Mouse (Mus musculus) cerebellum, adult 11 months (tissue): ENCODE measurements around the gene Tet3.

Experiments used
- DNase-seq: peaks from one replicate; pipeline ENCODE4 v3.0.0; 2022

The Tet3 gene

DNA sequence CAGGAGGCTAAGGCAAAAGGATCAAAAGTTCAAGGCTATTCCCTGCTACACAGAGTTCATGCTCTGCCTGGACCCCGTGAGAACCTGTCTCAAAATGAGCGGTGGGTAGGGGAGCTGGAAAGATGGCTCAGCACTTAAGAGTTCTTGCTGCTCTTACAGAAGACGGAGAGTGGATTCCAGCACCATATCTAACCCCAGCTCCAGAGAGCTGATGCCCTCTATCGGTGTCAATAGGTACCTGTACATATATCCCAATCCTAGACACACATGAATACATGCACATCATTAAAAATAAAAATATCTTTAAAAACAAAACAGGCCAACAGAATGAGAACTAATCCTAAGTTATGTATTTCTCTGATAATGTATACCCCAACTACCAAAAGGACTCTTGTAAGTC, 19.3 kb upstream of the Tet3 start:
- DNase-seq = no peak

DNA sequence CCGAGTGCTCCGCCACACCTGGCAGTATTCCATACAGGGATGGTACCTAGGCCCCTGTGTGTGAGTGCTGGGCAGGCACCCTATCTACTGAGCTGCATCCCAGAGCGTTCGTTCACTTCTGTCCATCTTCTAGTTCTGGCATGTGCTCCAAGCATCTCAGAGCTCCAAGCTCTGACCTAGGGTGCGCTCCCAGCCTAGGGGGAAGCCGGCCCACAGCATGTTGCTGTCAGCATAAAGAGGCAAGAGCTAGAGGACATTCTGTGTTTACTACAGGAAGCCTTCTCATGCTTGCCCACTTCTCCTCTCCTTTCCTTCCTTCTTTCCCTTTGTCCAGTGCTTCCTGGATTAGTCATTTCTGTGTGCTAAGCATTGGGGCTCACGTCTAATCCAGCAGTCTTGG, 16.5 kb upstream of the Tet3 start:
- no peak for DNase-seq

GRCm38 (mm10) chr6:83473240-83473639, 14.4 kb upstream of the Tet3 start:
- DNase-seq = peak; percentile 62

DNA sequence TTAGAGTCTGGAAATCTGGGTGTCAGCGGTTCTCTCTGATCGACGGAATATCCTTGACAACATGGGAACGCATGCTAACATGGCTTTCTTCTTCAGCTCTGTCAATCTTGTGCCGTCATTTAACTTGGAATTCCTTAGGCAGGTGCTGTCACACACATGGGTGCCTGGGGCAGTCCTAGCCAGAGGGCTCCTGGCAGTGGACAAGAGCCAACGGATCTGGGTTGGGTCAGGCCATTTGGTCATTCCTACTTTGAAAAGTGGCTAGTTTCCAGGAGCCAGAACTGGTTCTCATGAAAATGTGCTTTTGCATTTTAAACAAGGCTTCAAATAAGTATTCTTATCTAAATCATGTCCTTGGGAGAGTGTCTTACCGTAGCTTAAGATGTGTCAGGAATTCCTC, 12.9 kb upstream of the Tet3 start:
- DNase-seq = no peak

DNA sequence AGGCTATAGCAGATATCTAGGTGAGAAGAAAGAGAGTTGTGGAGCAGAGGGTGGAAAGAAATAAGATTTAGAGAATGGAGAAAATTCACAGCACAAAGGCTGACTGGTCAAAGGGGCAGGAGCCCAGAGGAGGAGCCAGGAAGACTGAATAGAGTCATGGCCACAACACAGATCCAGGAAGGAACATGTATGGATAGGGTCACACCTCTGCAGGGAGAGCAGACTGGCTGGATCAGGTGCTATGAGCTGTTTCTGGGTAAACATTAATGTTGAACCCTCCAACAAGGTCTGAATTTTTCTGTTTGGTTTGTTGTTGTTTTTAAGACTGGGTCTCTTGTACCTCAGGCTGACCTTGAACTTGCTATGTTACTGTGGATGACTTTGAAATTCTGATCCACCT, 5.1 kb upstream of the Tet3 start:
- no peak for DNase-seq

DNA sequence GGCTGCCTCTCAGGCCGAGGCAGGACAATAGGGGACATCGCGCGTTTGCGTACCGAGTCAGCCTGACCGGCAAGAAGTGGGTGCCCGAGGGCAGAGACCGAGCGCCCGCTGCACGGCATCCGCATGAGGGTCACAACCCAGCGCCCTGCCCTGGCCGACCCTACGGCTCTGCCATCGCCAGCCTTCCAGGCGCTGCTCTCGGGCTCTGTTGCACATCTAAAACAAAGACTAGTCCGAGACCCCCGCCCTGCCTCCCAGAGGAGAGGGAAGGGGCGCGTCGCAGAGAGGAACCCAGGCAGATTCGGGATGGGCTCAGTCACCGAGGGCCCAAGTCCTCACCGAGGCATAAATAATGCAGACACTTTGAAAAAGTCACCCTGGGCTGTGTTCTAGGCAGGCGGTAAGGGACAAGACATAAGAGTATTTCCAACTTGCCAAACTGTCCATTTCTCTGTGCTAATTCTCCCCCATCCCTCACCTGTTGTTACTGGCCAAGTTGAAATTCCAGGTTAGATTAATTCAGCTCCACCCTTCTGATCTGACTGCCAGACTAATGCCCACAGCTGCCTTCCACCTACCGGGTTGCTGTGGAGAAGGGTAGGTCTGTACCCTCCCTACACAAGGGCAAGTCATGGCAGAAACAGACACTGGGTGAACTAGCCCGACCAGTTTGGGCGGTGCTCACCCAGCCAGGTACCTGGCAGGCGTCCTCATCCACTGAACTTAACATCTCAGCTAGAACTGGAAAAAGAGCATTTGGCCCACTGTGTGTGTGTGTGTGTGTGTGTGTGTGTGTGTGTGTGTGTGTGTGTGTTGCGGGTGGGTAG, 1.7 kb downstream of the Tet3 start:
- DNase-seq = no peak

- peak; percentile 52 for DNase-seq
Measured at GRCm38 (mm10) chr6:83456131-83456983, 2.5 kb downstream of the Tet3 start.

DNA sequence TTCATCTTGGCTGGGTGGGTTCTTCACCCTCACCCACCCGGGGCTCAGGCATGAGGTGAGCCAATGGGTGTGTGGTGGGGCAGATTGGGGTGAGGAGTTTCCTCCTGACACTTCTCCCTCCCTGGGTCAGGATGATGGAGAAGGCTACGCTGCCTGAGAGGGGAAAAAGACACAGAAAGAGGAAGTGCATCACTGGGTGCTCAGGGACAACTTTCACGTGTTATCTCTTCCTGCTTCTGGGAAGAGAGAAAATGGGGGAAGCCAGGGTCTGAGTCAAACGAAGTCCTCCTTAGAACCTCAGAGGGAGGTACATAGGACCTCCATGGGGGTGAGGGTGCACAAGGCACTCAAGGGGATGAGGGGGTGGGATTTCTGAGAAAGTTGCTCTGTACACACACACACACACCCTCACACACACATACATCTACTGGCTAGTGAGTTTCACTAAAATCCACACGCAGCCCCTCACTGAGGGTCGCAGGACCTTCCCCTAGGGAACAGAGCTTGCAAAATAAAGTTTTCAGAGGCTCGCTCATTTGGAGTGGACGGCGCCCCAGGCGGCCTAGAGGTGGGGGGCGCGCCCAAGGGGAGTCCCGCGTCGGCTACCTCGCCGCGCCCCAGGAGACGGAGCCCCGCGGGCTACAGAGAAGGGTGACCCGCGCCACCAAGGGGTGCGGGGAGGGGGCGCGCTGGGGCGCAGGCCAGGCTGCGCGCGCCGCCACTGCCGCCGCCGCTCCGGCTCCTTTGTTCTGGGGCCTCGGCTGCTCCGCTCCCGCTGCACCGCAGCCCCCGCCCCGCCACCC, 3.4 kb downstream of the Tet3 start:
- peak; percentile 35 for DNase-seq

GRCm38 (mm10) chr6:83453706-83454105, 5.2 kb downstream of the Tet3 start:
- DNase-seq = no peak

- DNase-seq = no peak
Measured at GRCm38 (mm10) chr6:83450451-83451303, 8.2 kb downstream of the Tet3 start.

DNA sequence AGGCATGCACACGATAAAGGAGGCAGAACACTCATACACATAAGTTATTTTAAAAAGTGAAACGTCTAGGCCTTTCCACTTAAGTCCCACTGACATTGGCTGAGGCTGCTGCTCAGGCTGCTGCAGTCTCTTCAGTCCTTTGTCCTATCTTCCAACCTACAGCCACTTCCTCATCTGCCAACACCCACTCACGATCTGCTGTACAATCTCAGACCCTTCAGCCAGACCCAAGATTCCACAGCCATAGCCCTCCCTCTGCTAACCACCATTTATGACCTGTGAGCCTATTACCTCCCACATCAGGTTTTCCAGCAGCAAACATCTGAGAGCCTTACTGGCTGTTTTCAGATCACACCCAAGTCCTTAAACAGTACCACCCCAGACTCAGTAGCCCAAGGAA, 9.4 kb downstream of the Tet3 start:
- no peak for DNase-seq

- DNase-seq = no peak
Measured at GRCm38 (mm10) chr6:83448911-83449310, 10.0 kb downstream of the Tet3 start.

DNA sequence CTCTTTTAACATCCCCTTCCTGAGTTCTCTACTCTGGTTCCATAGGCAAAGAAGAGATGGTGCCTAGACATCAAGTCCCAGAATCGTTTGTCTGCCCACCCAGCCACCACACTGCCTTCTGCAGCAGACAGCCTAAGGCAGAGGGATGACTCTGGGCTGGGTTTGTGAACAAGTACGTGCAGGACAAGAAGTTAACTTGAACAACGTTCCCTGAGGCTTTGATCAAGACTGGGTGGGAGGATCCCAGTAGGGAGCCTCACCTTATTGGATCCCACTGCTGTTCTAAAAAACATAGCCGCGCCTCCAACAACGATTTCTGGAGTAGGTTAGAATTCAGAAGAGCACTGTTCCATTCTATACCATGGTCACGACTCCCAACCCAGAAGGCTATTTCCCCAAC, 11.9 kb downstream of the Tet3 start:
- no peak for DNase-seq

DNA sequence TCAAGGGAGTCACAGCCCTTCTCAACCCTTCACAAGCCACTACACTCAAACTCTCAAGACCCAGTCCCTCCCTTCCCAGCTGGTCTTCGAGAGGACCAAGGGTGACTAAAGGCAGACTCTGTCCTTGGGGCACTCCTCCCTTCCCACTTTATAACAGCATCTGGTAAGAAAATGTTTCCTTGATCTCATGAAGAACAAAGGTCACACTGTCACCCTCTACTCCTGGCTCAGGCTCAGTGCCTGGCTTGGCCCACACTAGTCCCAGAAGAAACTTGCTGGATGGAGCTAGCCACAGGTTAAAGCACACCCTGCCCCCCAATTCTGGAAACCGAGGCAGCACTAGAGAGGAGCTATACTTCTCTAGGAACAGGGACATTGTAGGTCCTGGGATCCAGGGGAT, 13.1 kb downstream of the Tet3 start:
- DNase-seq = no peak

DNA sequence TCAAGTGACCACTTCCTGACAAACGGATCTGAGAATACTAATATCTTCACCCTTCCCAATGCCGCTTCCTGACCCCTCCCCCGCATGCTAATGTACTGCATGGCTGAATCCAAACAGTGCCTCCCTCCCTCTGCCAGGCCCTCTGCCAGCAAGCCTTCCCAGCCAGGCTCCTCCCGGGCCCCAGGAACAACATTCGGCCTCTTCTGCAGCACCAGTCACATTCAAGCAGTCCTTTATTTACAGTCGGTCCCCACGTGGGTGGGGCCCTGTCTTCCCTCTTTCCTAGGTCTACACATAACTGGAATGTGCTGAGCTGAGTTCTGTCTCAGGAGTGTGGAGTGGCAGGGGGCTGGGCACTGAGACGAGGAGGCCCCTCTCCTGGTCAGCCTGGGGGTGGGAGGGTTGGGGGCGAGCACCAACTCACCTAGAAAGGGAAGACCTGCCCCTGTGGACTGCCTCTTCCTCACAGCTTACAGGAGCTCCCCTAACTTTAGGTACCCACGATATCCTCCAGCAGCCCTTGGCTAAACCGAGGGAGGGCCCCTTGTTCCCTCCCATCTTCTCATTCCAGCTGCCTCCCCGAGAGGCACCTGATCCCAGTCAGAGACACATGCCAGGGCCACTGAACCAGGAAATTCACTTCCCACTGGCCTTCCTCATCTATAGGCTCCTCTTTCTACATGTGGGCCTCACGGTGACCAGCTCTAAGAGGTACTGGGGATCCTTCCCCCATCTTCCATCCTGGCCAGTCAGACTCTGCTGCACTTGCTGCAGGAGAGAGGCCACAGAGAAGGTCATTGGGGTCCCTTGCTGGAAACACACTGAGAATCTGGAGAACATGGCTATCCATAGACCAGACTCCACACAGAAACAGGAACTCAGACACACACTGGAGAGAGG, 15.2 kb downstream of the Tet3 start:
- peak; percentile 78 for DNase-seq

GRCm38 (mm10) chr6:83442639-83443038, 16.2 kb downstream of the Tet3 start:
- no peak for DNase-seq

DNA sequence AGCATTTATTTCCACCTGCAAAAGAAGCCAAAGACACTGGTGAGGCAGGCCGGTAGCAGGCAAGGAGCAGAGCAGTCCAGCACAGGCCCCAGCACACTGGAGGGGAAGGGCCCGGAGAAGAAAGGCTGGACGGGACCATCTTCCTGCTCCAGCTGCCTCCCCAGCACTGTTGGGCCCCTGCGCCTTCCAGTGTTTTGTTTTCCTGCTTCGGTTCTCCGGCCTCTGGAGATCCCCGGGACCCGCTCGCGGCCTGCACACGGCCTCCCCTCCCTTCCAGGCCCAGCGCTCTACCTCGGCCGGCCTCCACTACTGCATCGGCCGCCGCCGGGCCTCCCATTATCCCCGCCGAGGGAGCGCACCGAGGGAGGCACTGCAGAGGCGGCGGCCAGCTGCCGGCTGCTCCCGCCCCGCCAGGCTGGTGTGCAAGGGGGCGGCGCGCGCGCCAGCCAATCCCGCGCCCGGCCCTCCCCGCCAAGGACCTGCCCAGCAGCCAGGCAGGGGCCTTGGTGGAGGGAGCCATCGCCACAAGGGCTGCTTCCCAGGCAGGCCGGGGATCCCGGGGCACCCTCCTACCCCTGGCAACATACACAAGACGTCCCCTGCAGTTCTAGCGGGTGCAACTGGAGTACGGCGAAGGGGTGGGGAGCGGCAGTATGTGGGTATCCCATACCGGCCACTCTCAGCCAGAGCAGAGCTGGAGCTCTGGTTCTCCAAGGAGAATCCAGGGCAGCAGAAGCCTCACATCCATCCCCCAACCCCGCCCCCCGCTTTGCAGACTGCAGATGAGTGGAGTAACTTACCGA, 17.4 kb downstream of the Tet3 start:
- peak; percentile 80 for DNase-seq

DNA sequence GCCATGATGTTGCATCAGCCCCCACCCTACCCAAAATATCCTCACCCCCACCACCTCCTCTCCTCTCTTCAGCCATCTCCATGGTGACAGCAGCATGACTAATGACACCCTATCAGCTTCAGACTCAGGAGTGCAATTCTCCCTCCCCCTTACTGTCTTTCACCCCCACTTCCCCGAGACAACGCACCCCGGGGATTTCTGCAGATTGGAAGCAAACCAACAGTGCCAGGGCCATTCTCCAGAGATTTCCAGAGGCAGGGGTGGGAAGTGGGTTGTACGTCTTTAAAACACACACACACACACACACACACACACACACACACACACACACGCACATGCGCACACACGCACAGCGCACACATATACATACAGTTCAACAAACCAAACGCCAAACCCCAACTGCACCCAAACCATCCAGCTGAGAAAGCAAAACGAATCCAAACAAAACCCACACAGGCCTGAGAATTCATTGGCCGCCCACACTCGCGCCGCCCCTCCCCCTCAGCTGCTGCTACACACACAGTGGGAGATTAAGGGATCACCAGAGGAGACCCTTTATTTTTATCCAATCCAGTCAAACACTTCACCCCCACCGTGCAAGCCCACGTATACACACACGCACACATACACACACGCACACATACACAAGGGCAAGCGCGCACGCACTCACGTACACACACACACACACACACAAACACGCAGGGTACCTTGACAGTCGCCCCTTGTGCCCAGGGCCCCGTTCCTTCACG, 18.2 kb downstream of the Tet3 start:
- peak; percentile 72 for DNase-seq

- no peak for DNase-seq
Measured at GRCm38 (mm10) chr6:83440197-83440509, 18.7 kb downstream of the Tet3 start.

GRCm38 (mm10) chr6:83439781-83440180, 19.1 kb downstream of the Tet3 start:
- peak; percentile 56 for DNase-seq
